Mouse (Mus musculus) midbrain, embryonic 15.5 days (tissue): ENCODE measurements around the gene S1pr1. TPM values are rescaled to one million over a fixed set of nuclear protein-coding genes. Genes with fewer than 3 reads are reported as not detected.

ENCODE experiments used
- ATAC-seq: fragments of 200-750 bp; cut with Nextera tagmentation; replicated peaks from 2 replicates; pipeline ENCODE4 v1.8.0; 2017; ENCODE audit warnings: moderate TSS enrichment
- H3K27ac ChIP-seq: fragments of 300-500 bp; sonication (generic); 2 replicates; pipeline ENCODE4 v1.5.1; 2015; ENCODE audit warnings: mild to moderate bottlenecking, inconsistent platforms
- H3K27me3 ChIP-seq: fragments of 300-500 bp; sonication (generic); replicated peaks from 2 replicates; pipeline ENCODE4 v1.6.1; 2015; ENCODE audit warnings: inconsistent platforms
- H3K36me3 ChIP-seq: fragments of 300-500 bp; sonication (generic); replicated peaks from 2 replicates; pipeline ENCODE4 v1.6.1; 2015; ENCODE audit warnings: inconsistent platforms
- H3K4me1 ChIP-seq: fragments of 300-500 bp; sonication (generic); 2 replicates; pipeline ENCODE4 v1.6.1; 2015; ENCODE audit warnings: inconsistent platforms
- H3K4me2 ChIP-seq: fragments of 300-500 bp; sonication (generic); 2 replicates; pipeline ENCODE4 v1.6.1; 2015; ENCODE audit warnings: inconsistent platforms, mild to moderate bottlenecking, moderate library complexity
- H3K4me3 ChIP-seq: fragments of 300-500 bp; sonication (generic); 2 replicates; pipeline ENCODE4 v1.5.1; 2015; ENCODE audit warnings: mild to moderate bottlenecking, inconsistent platforms
- H3K9ac ChIP-seq: fragments of 300-500 bp; sonication (generic); 2 replicates; pipeline ENCODE4 v1.6.1; 2015; ENCODE audit warnings: mild to moderate bottlenecking, inconsistent platforms
- H3K9me3 ChIP-seq: fragments of 300-500 bp; sonication (generic); 2 replicates; pipeline ENCODE4 v1.6.1; 2016; ENCODE audit warnings: inconsistent platforms
- WGBS: fragments of 180-500 bp; shearing (Covaris S2); methylation state at CpG from one replicate; pipeline ENCODE4 v1.1.7; 2015; ENCODE audit warnings: mixed read lengths; 5-methylcytosine and 5-hydroxymethylcytosine counted together
- polyA plus RNA-seq: library from polyadenylated mRNA; unstranded; fragments of >200 nt; fragmentation: Nextera tagmentation; extraction: Ambion mirVana; gene quantifications from 2 replicates; pipeline ENCODE4 v1.2.1, GENCODE M21; 2015

Gene S1pr1
- polyA plus RNA-seq, 1 experiment from 2014 or later, result 27.7 TPM

GRCm38 (mm10) chr3:115687821-115688220 lies 27.1 kb downstream of the S1pr1 start:
- WGBS, result 92% methylated on average over 2 of the region's 2 CpGs

DNA sequence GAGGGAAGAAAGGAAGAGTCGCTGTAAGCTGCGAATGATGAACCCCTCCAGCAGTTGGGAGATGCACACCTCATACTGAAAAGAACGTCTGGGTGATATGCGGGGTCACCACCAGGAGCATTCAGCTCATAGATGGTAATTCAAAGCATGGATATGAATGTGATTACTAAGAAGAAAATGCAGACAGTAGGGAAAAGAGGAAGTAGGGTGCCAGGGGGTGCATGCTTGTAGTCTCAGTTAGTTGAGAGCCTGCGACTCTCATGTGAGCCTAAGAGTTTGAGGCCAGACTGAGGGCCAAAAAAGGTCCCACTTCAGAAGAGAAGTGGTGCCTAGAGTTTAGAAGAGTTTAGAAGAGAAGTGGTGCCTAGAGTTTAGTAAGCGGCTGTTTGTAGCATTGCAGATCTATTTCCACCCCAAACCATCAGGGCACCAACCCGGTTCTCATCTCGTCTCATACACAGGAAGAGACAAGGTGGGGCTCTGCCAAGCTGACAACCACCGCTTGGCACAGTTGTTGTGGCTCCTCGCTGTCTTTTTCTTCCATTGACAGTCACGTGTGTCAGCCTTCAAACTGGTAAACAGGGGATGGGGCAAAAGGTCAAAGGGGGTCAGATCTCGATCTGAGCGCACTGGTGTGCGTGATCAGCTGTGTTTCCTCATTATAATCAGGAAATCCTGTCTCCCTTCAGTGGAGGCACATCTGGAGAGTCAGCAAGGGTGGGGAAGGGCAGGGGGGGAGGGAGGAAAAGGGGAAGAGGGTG lies 32.4 kb downstream of the S1pr1 start:
- Histone ChIP-seq H3K9me3 (no peaks in the 10 kb centered on the region), H3K4me3 (no peak overlapping the region), H3K36me3 (no peaks in the 10 kb centered on the region), H3K27ac (no peak overlapping the region), H3K27me3 (no peaks in the 10 kb centered on the region), H3K4me1 (no peaks in the 10 kb centered on the region), H3K9ac (no peak overlapping the region), H3K4me2 (no peak overlapping the region)
- ATAC-seq, result no peak
- 78% methylated on average over 14 of the region's 14 CpGs for WGBS

More at GRCm38 (mm10) chr3:115687821-115688220, 27.1 kb downstream of the S1pr1 start:
- no peaks in the 10 kb centered on the region for H3K9me3 ChIP-seq
- H3K4me3 ChIP-seq, result no peak overlapping the region
- no peaks in the 10 kb centered on the region for H3K27me3 ChIP-seq
- no peaks in the 10 kb centered on the region for H3K4me1 ChIP-seq
- H3K27ac ChIP-seq, result no peak overlapping the region
- no peak overlapping the region for H3K4me2 ChIP-seq
- H3K9ac ChIP-seq, result no peak overlapping the region
- no peak for ATAC-seq
- H3K36me3 ChIP-seq, result no peaks in the 10 kb centered on the region

GRCm38 (mm10) chr3:115681184-115681583 lies 33.7 kb downstream of the S1pr1 start:
- no peak overlapping the region for H3K4me2 ChIP-seq
- H3K4me1 ChIP-seq, result no peaks in the 10 kb centered on the region
- no peaks in the 10 kb centered on the region for H3K36me3 ChIP-seq
- no peaks in the 10 kb centered on the region for H3K9me3 ChIP-seq
- ATAC-seq, result no peak
- H3K9ac ChIP-seq, result no peak overlapping the region
- WGBS, result 89% methylated on average over 1 of the region's 1 CpGs
- no peaks in the 10 kb centered on the region for H3K27me3 ChIP-seq
- no peak overlapping the region for H3K27ac ChIP-seq
- no peak overlapping the region for H3K4me3 ChIP-seq

- no peak for ATAC-seq
- H3K4me1 ChIP-seq, result no peaks in the 10 kb centered on the region
- H3K36me3 ChIP-seq, result no peaks in the 10 kb centered on the region
- H3K4me2 ChIP-seq, result no peak overlapping the region
- H3K9ac ChIP-seq, result no peak overlapping the region
- H3K27me3 ChIP-seq, result no peaks in the 10 kb centered on the region
- H3K9me3 ChIP-seq, result no peaks in the 10 kb centered on the region
- no peak overlapping the region for H3K27ac ChIP-seq
- WGBS, result 80% methylated on average over 7 of the region's 7 CpGs
- no peak overlapping the region for H3K4me3 ChIP-seq
These were observed 35.9 kb downstream of the S1pr1 start for GRCm38 (mm10) chr3:115679022-115679421.

GRCm38 (mm10) chr3:115675546-115676535 lies 39.0 kb downstream of the S1pr1 start:
- Histone ChIP-seq H3K9ac (no peak overlapping the region), H3K4me2 (no peak overlapping the region), H3K9me3 (no peaks in the 10 kb centered on the region), H3K36me3 (no peaks in the 10 kb centered on the region), H3K4me3 (no peak overlapping the region), H3K27me3 (no peaks in the 10 kb centered on the region), H3K27ac (no peak overlapping the region), H3K4me1 (no peaks in the 10 kb centered on the region)
- WGBS, result 67% methylated on average over 6 of the region's 6 CpGs
- peak; percentile 65; the same call in 1 of the 2 replicates for ATAC-seq

- H3K4me2 ChIP-seq, result no peak overlapping the region
- no peaks in the 10 kb centered on the region for H3K9me3 ChIP-seq
- no peak overlapping the region for H3K9ac ChIP-seq
- no peaks in the 10 kb centered on the region for H3K27me3 ChIP-seq
- no peak overlapping the region for H3K4me3 ChIP-seq
- no peak for ATAC-seq
- H3K27ac ChIP-seq, result no peak overlapping the region
- no peaks in the 10 kb centered on the region for H3K4me1 ChIP-seq
- WGBS, result 87% methylated on average over 5 of the region's 5 CpGs
- H3K36me3 ChIP-seq, result no peaks in the 10 kb centered on the region
These were observed 40.2 kb downstream of the S1pr1 start for GRCm38 (mm10) chr3:115674665-115675064.

DNA sequence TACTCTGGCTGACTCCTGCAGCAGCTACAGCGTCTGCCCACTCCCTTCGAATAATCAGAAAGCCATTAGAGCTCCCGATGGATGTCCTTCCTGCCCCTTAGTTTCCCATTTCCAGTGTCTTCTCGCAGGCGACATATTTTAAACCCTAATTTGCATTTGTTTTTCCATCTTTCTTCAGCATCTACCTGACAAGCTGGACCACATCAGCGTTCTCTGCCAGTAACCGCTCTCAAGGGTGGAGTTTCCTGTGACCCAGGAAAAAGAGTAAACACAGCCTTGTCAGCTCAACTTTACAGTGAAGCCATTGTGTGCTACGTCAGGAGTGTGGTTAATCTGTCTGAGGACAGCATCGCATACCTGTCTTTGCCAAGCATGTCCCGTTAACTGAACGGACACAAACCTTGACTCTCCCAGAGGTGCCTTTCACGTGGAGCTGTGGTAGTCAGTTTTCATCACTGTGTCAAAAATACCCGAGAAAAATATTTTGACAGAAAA lies 41.2 kb downstream of the S1pr1 start:
- Histone ChIP-seq H3K4me1 (no peaks in the 10 kb centered on the region), H3K4me3 (no peak overlapping the region), H3K4me2 (no peak overlapping the region), H3K27ac (no peak overlapping the region), H3K36me3 (no peaks in the 10 kb centered on the region), H3K27me3 (no peaks in the 10 kb centered on the region), H3K9me3 (no peaks in the 10 kb centered on the region), H3K9ac (no peak overlapping the region)
- ATAC-seq, result no peak
- WGBS, result 72% methylated on average over 13 of the region's 13 CpGs

- H3K4me2 ChIP-seq, result no peak overlapping the region
- no peak overlapping the region for H3K4me3 ChIP-seq
- H3K9ac ChIP-seq, result no peak overlapping the region
- no peaks in the 10 kb centered on the region for H3K36me3 ChIP-seq
- no peaks in the 10 kb centered on the region for H3K27me3 ChIP-seq
- H3K9me3 ChIP-seq, result no peaks in the 10 kb centered on the region
- no peak overlapping the region for H3K27ac ChIP-seq
- WGBS, result 60% methylated on average over 9 of the region's 9 CpGs
- ATAC-seq, result no peak
- no peaks in the 10 kb centered on the region for H3K4me1 ChIP-seq
These were observed 41.8 kb downstream of the S1pr1 start for GRCm38 (mm10) chr3:115672965-115673662.

- Histone ChIP-seq H3K36me3 (no peaks in the 10 kb centered on the region), H3K4me1 (no peaks in the 10 kb centered on the region), H3K9me3 (no peaks in the 10 kb centered on the region), H3K4me3 (no peak overlapping the region), H3K27ac (no peak overlapping the region), H3K9ac (no peak overlapping the region), H3K4me2 (no peak overlapping the region), H3K27me3 (no peaks in the 10 kb centered on the region)
- 82% methylated on average over 1 of the region's 1 CpGs for WGBS
- ATAC-seq, result no peak
These were observed 45.6 kb downstream of the S1pr1 start for GRCm38 (mm10) chr3:115669230-115669629.

DNA sequence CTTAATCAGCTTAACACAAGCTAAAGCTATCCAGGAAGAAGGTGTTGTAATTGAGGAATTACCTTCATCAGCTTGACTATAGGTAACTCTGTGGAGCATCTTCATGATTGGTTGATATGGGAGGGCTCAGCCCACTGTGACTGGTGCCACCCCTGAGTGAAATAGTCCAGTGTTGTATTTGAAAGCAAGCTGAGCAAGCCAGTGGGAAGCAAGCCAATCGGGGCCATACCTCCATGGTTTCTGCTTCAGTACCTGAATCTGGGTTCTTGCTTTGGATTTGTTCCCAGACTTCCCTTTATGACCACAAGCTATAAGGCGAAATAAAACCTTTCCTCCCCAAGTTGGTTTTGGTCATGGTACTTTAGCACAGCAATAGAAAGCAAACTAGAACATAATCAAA lies 47.7 kb downstream of the S1pr1 start:
- Histone ChIP-seq H3K27ac (no peak overlapping the region), H3K4me3 (no peak overlapping the region), H3K4me2 (no peak overlapping the region), H3K9me3 (no peaks in the 10 kb centered on the region), H3K9ac (no peak overlapping the region), H3K36me3 (no peaks in the 10 kb centered on the region), H3K4me1 (peaks cover 3% of the 10 kb centered on the region; the same call in 1 of the 2 replicates), H3K27me3 (no peaks in the 10 kb centered on the region)
- WGBS, result 79% methylated on average over 2 of the region's 2 CpGs
- ATAC-seq, result no peak

GRCm38 (mm10) chr3:115666547-115666946 lies 48.3 kb downstream of the S1pr1 start:
- H3K4me2 ChIP-seq, result no peak overlapping the region
- peaks cover 5% of the 10 kb centered on the region; the same call in 1 of the 2 replicates for H3K4me1 ChIP-seq
- no peak overlapping the region for H3K4me3 ChIP-seq
- WGBS, result 59% methylated on average over 8 of the region's 8 CpGs
- H3K27me3 ChIP-seq, result no peaks in the 10 kb centered on the region
- H3K9ac ChIP-seq, result no peak overlapping the region
- H3K27ac ChIP-seq, result no peak overlapping the region
- no peak for ATAC-seq
- no peaks in the 10 kb centered on the region for H3K36me3 ChIP-seq
- H3K9me3 ChIP-seq, result no peaks in the 10 kb centered on the region

GRCm38 (mm10) chr3:115664497-115664896 lies 50.4 kb downstream of the S1pr1 start:
- no peak overlapping the region for H3K27ac ChIP-seq
- 40% methylated on average over 3 of the region's 3 CpGs for WGBS
- no peaks in the 10 kb centered on the region for H3K36me3 ChIP-seq
- H3K9ac ChIP-seq, result no peak overlapping the region
- no peaks in the 10 kb centered on the region for H3K27me3 ChIP-seq
- no peak overlapping the region for H3K4me3 ChIP-seq
- peak; percentile 36 for ATAC-seq
- H3K4me1 ChIP-seq, result peaks cover 5% of the 10 kb centered on the region; the same call in 1 of the 2 replicates
- H3K9me3 ChIP-seq, result no peaks in the 10 kb centered on the region
- H3K4me2 ChIP-seq, result no peak overlapping the region
